Mouse (Mus musculus) CD4-positive, CD25-positive, alpha-beta regulatory T cell, adult 2 months (primary cell): ENCODE data around the gene Rab8b.
A peak's percentile ranks its signal among the peaks of the same experiment; 100 is the strongest.
"Not testable (repeated sequence)": the region's sequence is repeated elsewhere in the genome, so short reads cannot be mapped to it uniquely, and the experiment has no call there.

Experiments used
- DNase-seq: peaks from one replicate; pipeline ENCODE4 v3.0.0-alpha.2; 2012; ENCODE audit warnings: low read depth, low spot score

Gene Rab8b

DNA sequence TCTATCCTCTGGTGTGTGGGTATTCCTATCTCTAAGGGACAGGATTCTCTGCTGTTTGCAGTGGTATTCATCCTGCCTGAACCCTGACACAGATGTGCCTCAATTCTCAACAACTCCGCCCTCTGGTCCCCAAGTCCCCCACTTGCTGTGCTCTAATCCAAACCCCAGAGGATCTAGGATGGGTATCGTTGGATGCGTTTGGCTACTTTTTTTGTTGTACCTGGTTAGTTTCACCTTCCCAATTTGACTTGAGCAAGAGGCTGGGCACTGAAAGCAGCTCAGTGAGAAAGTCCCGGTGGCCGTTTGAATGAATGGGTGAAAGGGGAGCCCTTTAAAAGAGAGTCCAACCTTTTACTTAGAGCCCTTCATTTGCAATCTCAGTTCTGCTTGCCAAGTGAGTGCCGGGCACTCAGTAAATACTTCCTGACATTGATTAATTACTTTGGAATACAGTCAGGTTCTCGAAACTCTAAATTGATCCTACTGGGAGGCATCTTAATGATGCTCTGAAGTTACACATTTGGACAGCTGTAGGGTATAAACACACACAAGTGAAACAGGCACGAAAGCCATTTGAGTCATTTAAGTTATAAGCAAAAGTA lies 32.1 kb downstream of the Rab8b start:
- DNase-seq = no peak

DNA sequence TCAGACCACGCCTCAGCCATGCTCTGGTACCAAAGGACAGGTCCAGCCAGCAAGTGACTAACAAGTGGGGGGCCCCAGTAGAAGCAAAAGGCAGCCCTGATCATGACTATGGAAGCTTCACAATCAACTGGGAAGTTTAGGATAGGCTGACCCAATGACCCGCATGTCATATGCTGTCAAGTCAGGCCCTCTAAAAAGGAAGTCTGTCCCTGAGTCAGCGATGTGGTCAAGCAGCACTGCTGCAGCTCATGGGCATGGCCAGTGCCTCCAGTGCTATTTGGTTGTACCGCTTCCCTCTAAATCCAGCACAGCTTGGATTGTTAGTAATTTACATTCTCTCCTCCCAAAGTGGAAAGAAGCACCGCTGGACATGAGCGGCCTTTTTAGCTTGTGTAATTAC lies 32.7 kb downstream of the Rab8b start:
- no peak for DNase-seq

DNA sequence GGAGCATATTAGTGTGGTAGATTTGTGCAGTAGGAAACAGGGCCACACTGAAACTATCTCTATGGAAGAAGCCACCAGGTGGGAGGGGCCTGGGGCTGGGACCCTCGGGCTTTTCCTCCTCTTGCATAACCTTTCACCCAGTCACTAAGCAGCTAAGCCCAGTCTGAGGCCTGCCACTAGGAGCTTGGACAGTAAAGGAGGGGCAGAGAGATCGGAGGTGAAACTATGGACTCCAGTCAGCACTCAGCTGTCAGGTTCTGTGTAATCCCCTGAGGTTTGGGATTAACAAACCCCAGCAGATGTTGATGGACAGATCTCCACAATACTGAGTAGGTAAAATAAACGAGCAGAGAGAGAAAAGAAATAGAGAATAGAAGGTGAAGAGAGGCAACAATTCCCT lies 33.1 kb downstream of the Rab8b start:
- no peak for DNase-seq

DNA sequence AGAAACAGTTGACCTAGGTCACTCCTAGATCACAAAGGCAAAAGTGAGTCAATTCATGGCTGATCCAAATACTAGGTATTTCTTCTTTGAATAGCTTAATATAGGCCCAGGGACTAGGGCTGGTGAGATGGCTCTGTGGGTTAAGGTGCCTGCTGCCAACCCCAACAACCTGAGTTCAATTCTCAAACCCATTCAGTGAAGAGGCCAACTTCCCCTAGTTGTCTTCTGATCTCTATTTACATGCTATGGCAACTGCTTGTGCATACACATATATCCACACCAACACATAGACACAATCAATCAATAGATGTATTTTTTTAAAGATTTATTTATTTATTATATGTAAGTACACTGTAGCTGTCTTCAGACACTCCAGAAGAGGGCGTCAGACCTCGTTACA lies 34.9 kb downstream of the Rab8b start:
- DNase-seq = no peak

DNA sequence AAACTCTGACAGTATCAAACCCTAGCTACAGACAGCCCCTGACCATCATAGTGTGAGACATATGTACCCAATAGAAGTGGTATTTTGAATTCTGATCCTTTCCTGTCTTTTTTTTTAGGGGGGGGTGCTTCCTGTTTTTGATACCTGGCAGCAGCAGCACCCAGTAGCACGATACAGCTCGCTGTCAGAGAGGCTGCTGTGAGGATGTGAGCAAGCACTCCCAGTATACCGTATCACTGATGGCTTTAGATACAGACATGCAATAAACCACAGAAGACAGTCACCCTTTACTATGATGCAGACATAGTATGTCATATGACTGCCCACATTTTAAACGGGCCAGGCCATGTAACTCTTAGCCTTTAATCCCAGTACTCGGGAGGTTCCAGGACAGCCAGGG lies 36.0 kb downstream of the Rab8b start:
- DNase-seq = peak; percentile 78

DNA sequence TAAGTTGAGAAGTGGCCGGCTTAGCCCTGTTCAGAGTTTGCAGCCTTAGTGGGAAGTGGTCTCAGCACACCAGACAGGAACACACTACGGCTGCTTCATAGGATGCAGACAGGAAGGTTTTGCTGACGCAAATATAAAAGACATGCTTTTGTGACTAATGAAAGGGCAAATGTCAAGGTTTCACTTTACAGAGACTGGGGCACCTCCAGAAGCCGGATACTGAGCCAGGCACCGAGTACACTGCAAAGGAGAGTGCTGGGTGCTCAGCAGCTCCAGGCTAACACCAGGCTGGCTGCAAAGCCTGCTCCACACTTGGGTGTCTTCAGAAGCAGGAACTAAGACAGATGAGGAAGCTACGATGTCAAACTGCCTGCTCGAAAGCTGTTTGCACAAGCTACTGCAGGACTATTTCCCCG lies 37.1 kb downstream of the Rab8b start:
- DNase-seq = peak; percentile 83

DNA sequence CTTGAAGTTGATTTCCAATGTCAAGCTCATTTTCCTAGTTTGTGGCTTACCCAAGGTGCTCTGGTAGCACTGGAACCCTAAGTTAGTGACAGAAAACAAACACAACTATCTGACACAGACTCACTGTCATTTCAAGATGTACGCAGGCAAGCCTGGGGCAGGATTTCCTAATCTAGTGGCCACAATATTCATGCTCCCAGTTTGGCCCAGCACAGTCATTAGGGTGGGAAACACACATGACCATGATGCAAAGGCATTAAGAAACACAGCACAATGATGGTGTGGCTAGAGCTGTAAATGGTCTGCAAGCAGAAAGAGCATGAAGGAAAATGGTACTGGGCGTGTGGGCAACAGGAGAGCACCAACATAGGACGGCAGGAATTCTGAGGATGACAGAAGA lies 37.6 kb downstream of the Rab8b start:
- no peak for DNase-seq

DNA sequence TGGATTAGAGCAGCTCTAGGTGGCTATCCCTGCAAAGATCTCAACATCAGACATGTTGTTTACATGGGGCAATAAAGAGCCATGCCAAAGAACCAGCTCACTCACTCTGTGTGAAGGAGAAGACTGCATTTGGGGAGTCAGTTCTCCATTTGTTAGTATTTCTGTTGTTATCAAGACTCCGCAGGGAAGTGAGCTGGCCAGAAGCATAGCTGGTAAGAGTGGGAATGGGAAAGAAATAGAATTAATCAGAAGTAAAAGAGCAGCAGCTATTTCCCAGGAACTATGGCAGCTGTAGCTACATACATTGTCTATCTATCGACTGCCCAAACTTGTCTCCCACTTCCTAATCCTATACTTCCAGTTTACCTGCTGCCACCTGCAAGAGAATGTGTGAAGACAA lies 38.7 kb downstream of the Rab8b start:
- no peak for DNase-seq

DNA sequence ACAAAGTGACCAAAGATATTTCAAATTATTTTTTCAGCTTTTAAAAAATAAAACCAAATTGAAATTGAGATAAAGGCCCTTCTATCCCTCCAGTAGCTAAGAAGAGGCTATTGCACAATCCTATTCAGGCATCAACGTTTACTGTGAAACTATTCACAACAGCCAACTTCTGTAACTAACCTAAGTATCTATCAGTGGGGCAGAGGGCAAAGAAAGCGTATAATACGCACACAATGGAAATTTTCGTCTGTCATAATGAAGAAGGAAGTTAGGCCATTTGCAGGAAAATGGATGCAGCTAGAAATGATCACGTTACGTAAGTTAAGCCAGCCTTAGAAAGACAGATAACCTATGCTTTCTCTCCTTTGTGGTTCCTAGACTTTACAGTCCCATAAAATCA lies 40.0 kb downstream of the Rab8b start:
- DNase-seq = no peak

DNA sequence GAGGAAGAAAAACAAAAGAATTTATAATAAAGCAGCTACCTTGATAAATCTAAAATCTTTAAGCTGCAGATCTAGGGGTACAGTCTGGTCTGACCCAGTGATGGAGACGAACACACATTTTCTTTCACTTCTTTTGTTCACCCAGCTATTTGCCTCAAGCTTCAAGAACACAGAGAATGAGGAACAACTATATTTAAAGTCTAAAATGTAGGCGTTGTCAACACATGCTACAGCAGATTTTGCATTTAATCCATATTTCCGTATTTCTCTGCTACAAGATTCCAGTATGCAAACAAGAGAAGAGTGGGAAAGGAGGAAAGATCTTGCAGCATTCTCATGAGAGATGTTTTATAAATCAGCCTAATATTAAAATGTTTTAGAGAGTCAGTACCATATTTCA lies 40.6 kb downstream of the Rab8b start:
- no peak for DNase-seq

DNA sequence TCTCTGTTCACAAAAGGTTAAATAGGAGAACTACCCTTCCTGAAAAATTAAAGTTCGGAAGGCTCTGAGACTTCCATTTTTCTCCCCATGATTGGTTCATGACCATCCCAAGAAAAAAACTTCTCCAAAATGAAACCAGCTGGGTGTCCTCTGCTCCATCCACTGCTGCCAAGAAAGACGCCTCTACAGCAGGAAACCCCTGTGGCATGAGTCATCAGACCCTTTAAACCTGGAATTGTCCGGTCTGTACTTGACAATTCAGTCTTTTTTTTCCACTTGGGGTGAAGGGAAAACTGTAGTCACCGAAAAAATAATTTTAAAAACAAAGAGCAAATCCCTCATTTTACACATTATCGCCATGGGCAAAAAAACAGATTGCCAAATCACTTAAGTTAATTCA lies 42.9 kb downstream of the Rab8b start:
- no peak for DNase-seq

DNA sequence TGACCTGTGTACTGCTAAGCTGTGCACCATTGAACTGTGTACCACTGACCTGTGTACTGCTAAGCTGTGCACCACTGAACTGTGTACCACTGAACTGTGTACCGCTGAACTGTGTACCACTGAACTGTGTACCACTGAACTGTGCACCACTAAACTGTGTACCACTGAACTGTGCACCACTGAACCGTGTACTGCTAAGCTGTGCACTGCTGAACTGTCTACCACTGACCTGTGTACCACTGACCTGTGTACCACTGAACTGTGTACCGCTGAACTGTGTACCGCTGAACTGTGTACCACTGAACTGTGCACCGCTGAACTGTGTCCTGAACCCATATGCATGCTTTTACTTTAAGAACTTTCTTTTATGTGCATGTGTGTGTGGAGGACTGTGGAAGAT lies 45.2 kb downstream of the Rab8b start:
- no peak for DNase-seq

DNA sequence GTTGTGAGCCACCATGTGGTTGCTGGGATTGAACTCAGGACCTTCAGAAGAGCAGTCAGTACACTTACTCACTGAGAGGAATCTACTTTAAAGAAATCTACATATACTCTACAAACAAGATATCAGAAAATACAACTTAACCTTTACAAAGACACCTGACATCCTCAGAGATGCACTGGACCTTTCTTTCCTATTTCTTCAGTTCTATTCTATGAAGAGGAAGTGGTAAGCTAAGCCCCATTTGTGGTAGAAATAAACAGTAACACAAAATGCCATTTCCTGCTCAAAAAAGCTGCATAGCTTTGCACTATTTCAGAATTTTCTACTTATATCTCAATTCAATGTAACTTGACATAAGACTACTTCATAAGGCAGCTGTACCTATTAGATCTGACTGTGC lies 46.0 kb downstream of the Rab8b start:
- DNase-seq = peak; percentile 63

DNA sequence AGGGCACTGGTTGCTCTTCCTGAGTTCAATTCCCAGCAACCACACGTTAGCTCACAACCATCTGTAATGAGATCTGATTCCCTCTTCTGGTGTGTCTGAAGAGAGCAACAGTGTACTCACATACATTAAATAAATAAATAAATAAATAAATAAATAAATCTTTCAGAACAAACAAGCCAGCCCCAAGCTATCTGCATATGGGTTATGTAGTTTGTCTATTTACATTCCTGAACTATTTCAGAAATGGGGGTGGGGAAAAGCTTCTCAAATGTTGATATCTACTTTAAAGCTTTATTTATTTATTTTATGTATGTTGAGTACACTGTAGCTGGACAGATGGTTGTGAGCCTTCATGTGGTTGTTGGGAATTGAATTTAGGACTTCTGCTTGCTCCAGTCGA lies 46.5 kb downstream of the Rab8b start:
- DNase-seq = not testable (repeated sequence)

DNA sequence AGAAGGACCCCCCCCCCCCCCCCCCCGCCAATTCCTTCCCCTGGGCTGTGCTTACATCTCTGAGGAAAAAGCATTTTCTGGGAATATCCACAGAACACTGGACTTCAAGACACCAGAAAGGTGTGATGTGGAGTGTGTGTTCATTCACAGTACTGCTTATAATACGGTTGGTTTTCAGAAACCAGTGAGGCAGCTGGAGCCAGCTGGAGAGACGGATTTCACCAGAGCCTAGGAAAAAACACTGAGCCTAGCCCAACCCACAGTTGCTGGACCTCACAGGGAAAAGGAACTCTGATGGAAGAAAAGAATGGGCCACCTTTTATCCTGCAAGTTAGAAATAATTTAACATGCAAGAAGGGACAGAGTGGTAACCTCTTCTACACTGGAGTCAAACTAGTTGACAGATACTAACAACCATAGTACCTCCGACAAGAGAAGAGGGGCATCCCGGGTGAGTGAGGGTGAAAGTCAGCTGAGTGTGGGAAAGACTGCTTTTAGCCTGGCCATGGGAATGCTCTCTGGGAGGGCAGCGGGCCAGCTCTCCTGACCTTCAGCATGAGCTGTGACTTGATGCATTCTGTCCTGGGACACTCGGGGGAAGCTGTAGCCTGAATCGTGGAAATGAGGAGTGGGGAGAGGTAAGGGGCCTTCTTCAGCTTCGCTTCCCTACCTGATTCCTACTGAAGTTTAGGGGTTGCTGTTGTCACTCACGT lies 47.3 kb downstream of the Rab8b start:
- no peak for DNase-seq

DNA sequence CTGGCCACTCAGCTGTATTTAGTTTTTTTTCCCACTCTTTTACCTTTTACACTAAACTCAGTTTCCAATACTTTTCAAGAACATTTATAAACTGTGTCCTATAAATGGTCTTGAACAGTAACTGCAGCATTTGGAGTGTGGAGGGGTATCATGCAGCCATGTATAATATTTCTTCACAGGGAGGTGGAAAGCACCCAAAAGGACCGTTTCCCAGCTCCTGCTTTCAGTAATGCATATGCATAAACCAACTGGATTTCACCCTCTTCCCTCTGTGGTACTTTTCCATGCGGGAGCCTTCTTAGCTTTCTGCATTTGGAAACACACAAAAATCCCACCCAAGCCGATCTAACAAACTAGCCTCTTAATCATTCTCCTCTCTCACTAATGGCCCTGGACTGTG lies 54.8 kb downstream of the Rab8b start:
- no peak for DNase-seq

DNA sequence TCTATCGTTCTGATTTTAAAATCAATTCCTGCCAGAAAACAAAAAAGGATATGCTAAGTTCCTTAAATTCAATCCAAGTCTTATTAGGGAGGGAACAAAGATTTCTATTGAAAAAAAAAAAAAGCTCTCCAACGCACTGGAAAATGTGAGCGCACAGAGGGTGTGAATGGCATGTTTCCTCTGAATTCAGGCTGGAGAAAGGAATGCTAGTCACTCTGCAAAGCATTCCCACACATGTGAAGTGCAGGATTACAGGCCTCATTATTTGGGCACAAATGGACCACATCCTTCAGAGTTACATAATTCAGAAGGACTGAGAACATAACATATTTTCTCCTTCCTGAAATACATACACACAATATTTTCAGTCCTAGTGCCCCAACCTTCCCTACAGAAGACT lies 56.0 kb downstream of the Rab8b start:
- no peak for DNase-seq

DNA sequence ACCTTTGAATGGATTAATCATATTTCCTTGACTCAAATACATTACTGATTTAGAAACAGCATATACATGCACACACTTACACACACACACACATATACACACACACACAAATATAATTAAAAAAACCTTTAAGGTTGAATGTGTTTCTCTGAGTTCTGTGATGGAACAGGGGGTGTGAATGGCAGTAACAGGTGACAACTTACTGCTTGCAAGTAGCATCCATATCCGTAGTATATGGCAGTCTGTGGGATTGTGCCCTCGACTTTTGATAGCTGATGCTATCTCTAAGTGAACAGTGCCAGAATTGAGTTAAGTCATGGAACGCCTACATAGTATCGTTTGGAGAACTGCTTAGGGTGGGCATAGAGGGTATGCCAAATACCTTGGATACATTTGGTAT lies 57.3 kb downstream of the Rab8b start:
- DNase-seq = no peak

DNA sequence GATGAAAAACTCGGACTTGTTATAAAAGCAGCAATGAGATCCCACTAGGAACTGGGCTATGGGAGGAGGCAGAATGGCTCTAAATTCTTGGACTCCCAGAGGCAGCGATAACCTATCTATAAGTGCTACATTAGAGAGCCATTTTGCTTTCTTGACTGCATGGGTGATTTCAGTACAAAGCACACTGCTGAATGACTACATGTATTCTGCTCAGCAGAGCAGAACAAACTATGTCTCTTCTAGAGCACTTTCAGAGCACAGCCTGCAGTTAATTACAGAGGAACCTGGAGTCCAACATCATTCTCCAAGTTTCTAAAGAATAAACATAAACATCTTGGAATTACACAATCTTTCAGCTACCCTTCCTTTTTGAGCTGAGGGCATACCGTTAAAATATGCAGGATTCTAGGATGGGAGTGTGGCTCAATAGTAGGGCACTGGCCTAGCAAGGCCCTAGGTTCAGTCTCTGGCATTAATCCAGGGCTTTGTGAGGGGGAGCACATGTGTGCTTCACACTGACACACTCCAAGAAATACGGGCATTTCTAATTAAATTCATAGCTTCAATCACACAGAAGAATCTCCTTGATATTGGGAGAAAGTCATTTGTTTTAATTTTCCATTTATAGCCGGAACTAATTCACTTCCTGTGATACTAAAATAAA lies 58.3 kb downstream of the Rab8b start:
- no peak for DNase-seq

DNA sequence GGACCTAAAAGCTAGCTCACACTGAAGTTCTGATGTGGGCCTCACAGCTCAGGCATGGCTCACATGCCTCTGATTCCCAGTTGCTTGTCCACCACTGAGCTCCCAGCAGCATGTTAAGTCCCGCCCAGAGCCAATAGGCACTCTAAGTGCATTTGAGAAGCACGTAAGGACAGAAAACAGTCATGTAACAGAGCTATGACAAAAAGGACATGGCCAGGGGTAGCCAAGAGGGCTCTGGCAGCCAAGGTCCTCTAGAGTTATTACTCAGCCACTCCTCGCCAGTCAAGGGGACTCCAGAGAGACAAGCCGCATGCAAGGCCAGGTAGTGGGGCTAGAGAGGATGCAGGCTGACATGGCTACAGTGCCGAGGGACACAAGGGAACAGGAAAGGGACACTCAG lies 60.0 kb downstream of the Rab8b start:
- no peak for DNase-seq

DNA sequence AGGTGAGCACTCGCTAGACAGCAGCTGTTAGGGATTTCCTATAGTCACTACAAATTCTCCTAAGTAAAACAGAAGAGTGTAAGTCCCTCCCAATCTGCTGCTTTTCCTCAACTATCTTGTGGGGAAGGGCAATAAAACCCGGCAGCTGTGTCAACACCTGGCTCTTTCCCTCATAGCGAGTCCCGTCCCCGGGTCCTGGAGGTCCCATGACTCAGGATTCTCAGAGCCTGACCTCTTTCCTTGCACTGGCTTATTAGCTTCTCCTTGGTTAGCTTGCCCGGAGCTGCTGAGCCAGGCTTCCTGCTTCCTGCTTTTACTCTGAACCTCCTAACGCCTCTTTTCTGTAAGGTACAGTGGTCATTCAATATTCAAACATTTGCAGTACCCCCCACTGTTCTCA lies 63.6 kb downstream of the Rab8b start:
- DNase-seq = no peak

DNA sequence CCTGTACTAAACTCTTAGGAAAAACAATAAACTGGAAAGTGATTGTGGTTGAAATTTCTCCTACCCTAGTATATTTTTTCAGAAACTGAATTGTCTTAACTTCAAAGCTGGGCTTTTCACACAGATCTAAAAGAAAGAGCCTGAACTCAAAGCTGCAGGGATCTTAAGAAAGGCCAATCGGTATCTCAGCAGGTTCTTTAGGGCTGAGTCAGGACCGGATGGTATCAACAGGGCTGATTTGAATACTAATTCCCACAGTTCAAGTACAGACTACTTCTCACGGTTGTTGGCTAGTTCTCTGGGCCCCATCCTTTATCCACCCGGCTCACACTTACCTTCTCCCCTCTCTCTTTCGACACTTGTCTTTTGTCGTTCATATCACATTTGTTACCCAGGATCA lies 66.9 kb downstream of the Rab8b start:
- no peak for DNase-seq

DNA sequence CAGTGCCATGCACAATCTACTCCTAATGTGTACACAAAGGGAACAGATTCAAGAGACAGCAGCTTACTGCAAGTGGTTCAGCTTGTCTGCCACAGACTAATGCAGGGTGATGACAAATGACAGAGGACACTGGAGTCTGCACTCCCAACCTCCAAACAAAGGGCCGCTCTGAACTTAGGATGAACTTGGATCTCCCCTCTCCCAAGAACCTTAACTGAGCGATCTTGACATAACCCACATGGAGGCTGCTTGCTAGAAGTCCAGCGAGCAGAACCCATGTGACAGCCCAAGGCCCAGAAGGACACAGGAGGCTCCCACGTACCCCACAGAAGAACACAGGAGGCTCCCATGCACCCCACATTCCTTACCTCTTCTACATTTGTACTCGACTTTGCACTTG lies 68.5 kb downstream of the Rab8b start:
- no peak for DNase-seq
